Mouse (Mus musculus) CH12.LX (cell line): Measurements from ENCODE around the gene Tyms.

Source experiments
- CHD2 ChIP-seq: IDR thresholded peaks from 2 replicates; pipeline ENCODE4 v1.6.1; 2011; ENCODE audit warnings: low read length, improper control_type of control experiment
- CTCF ChIP-seq, 2 experiments: IDR thresholded peaks in 1 of 2; conservative IDR thresholded peaks in 1 of 2; 2 replicates each; pipeline ENCODE4 v1.5.1; 2011 to 2012; ENCODE audit warnings: low read depth in 2 of 2, low read length in 2 of 2, improper control_type of control experiment in 1 of 2, inconsistent platforms in 1 of 2, mild to moderate bottlenecking in 1 of 2, moderate library complexity in 1 of 2
- ELF1 ChIP-seq: IDR thresholded peaks from 2 replicates; pipeline ENCODE4 v1.6.1; 2014; ENCODE audit warnings: low read depth, mild to moderate bottlenecking, inconsistent platforms, low read length, improper control_type of control experiment
- JUN ChIP-seq: IDR thresholded peaks from 2 replicates; pipeline ENCODE4 v1.6.1; 2011; ENCODE audit warnings: low read depth, mild to moderate bottlenecking, low read length, improper control_type of control experiment, moderate library complexity; ENCODE audit not compliant: insufficient read depth
- JUND ChIP-seq: conservative IDR thresholded peaks from 2 replicates; pipeline ENCODE4 v1.6.1; 2011; ENCODE audit warnings: low read depth, low read length, improper control_type of control experiment
- MEF2A ChIP-seq: IDR thresholded peaks from 2 replicates; pipeline ENCODE4 v1.6.1; 2014; ENCODE audit warnings: low read depth, mild to moderate bottlenecking, inconsistent platforms, low read length, improper control_type of control experiment, borderline replicate concordance
- MYC ChIP-seq: IDR thresholded peaks from 2 replicates; pipeline ENCODE4 v1.6.1; 2011; ENCODE audit warnings: low read depth, mild to moderate bottlenecking, improper control_type of control experiment, low read length
- PAX5 ChIP-seq: IDR thresholded peaks from 2 replicates; pipeline ENCODE4 v1.6.1; 2012; ENCODE audit warnings: low read length, inconsistent platforms, mixed read lengths
- POLR2A ChIP-seq: IDR thresholded peaks from 2 replicates; pipeline ENCODE4 v1.6.1; 2011; ENCODE audit warnings: low read depth, mild to moderate bottlenecking, improper control_type of control experiment, low read length
- SIN3A ChIP-seq: IDR thresholded peaks from 2 replicates; pipeline ENCODE4 v1.6.1; 2012; ENCODE audit warnings: low read length, improper control_type of control experiment, inconsistent platforms
- TCF12 ChIP-seq: IDR thresholded peaks from 2 replicates; pipeline ENCODE4 v1.6.1; 2014; ENCODE audit warnings: low read depth, mild to moderate bottlenecking, inconsistent platforms, low read length, improper control_type of control experiment
- USF1 ChIP-seq: IDR thresholded peaks from 2 replicates; pipeline ENCODE4 v1.6.1; 2014; ENCODE audit warnings: low read depth, mild to moderate bottlenecking, inconsistent platforms, low read length, improper control_type of control experiment

GRCm38 (mm10) chr5:30014580-30014979 is 58.8 kb downstream of the Tyms start:
- TF ChIP-seq PAX5: no peak
- no peak for TF ChIP-seq TCF12
- no peak for TF ChIP-seq POLR2A
- peak; percentile 52 to 85; a peak in 2 of 4 replicates for TF ChIP-seq CTCF (conservative IDR thresholded peaks at IDR 0.05 in 1 of 2, IDR thresholded peaks at IDR 0.05 in 1 of 2; ENCODE audit: low read depth in 2 of 2, low read length in 2 of 2)
- no peak for TF ChIP-seq SIN3A
- no peak for TF ChIP-seq USF1
- peak; percentile 27; the same call in 1 of the 2 replicates for TF ChIP-seq JUND
- TF ChIP-seq ELF1: no peak
- no peak for TF ChIP-seq CHD2
- no peak for TF ChIP-seq JUN
- TF ChIP-seq MYC: no peak
- no peak for TF ChIP-seq MEF2A
